Mouse (Mus musculus): Measurements from ENCODE around the gene Lpcat4.
A peak's percentile ranks its signal among the peaks of the same experiment; 100 is the strongest.
"Not testable (repeated sequence)": the region's sequence is repeated elsewhere in the genome, so short reads cannot be mapped to it uniquely, and the experiment has no call there.

Gene Lpcat4

GRCm38 (mm10) chr2:112261748-112262653 lies 22.7 kb downstream of the Lpcat4 start, which contains the start of gene Nop10:
TSS of gene Nop10 (plus strand) at chr2:112261926.
- peak; percentile 97 for DNase-seq (ENCODE audit: low spot score)

GRCm38 (mm10) chr2:112262779-112263295 lies 23.6 kb downstream of the Lpcat4 start:
- DNase-seq (ENCODE audit: low spot score), result peak; percentile 44

GRCm38 (mm10) chr2:112264364-112264763 lies 25.1 kb downstream of the Lpcat4 start:
- DNase-seq (ENCODE audit: low spot score), result no peak

- peak; percentile 95 for DNase-seq (ENCODE audit: low spot score)
These were observed 26.4 kb downstream of the Lpcat4 start, which contains the start of gene Slc12a6 for GRCm38 (mm10) chr2:112265448-112266241. TSS of gene Slc12a6 (plus strand) at chr2:112265825.

GRCm38 (mm10) chr2:112266242-112266592 lies 26.9 kb downstream of the Lpcat4 start, which contains the start of gene Gm21985:
TSS of gene Gm21985 (plus strand) at chr2:112266314.
- peak; percentile 60 for DNase-seq (ENCODE audit: low spot score)

- peak; percentile 35 for DNase-seq (ENCODE audit: low spot score)
These were observed 27.5 kb downstream of the Lpcat4 start for GRCm38 (mm10) chr2:112266780-112267179.

GRCm38 (mm10) chr2:112267547-112268269 lies 28.4 kb downstream of the Lpcat4 start:
- DNase-seq (ENCODE audit: low spot score), result no peak

- no peak for DNase-seq (ENCODE audit: low spot score)
These were observed 30.7 kb downstream of the Lpcat4 start for GRCm38 (mm10) chr2:112270011-112270410.

GRCm38 (mm10) chr2:112272909-112273308 lies 33.6 kb downstream of the Lpcat4 start:
- no peak for DNase-seq (ENCODE audit: low spot score)

GRCm38 (mm10) chr2:112273474-112273873 lies 34.2 kb downstream of the Lpcat4 start:
- DNase-seq (ENCODE audit: low spot score), result no peak

GRCm38 (mm10) chr2:112276870-112277269 lies 37.6 kb downstream of the Lpcat4 start:
- no peak for DNase-seq (ENCODE audit: low spot score)

GRCm38 (mm10) chr2:112282846-112283245 lies 43.6 kb downstream of the Lpcat4 start:
- DNase-seq (ENCODE audit: low spot score), result no peak

GRCm38 (mm10) chr2:112284363-112285030 lies 45.2 kb downstream of the Lpcat4 start:
- DNase-seq (ENCODE audit: low spot score), result peak; percentile 88

- no peak for DNase-seq (ENCODE audit: low spot score)
These were observed 45.7 kb downstream of the Lpcat4 start for GRCm38 (mm10) chr2:112285031-112285390.

- not testable (repeated sequence) for DNase-seq (ENCODE audit: low spot score)
These were observed 46.8 kb downstream of the Lpcat4 start for GRCm38 (mm10) chr2:112286062-112286461.

GRCm38 (mm10) chr2:112287059-112287458 lies 47.8 kb downstream of the Lpcat4 start:
- DNase-seq (ENCODE audit: low spot score), result no peak

- DNase-seq (ENCODE audit: low spot score), result no peak
These were observed 50.2 kb downstream of the Lpcat4 start for GRCm38 (mm10) chr2:112289507-112289906.

- no peak for DNase-seq (ENCODE audit: low spot score)
These were observed 53.6 kb downstream of the Lpcat4 start for GRCm38 (mm10) chr2:112292823-112293222.

- no peak for DNase-seq (ENCODE audit: low spot score)
These were observed 56.9 kb downstream of the Lpcat4 start for GRCm38 (mm10) chr2:112296211-112296610.
